ENCODE assay signal across 9 mouse cellular contexts in genomic region chr11:97448611-97449394, GRCm38 (mm10). TPM values are rescaled to one million over a fixed set of nuclear protein-coding genes. Genes with fewer than 3 reads are reported as not detected.
DNase-seq lines count a peak whose midpoint lies in the region; ATAC-seq and TF ChIP-seq lines count a peak whose summit lies in the region.
"Had no signal": no experiment of that assay in that cellular context is flagged by ENCODE, and none has a peak within 500 bp of the region (broad histone marks: within the 10 kb centered on the region; RNA-seq: fewer than 3 reads in every experiment).

No protein-coding gene starts in this region.

- H3K4me2 ChIP-seq in intestine, embryonic 15.5 days (replicated peaks), result no peak overlapping the region
- H3K4me2 ChIP-seq in midbrain, embryonic 16.5 days (ENCODE audit: low read length), result no peak overlapping the region

- 86% methylated on average over 11 of the region's 11 CpGs for WGBS in embryonic facial prominence, embryonic 10.5 days
- 84% methylated on average over 11 of the region's 11 CpGs for WGBS in intestine, embryonic 15.5 days
- 89% methylated on average over 11 of the region's 11 CpGs for WGBS in midbrain, embryonic 16.5 days

- no peak overlapping the region for H3K4me3 ChIP-seq in layer of hippocampus, adult 2 months
- H3K4me3 ChIP-seq in embryonic facial prominence, embryonic 10.5 days, result peak overlapping the region; percentile 61; the same call in 1 of the 2 replicates
- H3K4me3 ChIP-seq in intestine, embryonic 15.5 days (replicated peaks), result no peak overlapping the region
- H3K4me3 ChIP-seq in midbrain, embryonic 16.5 days (ENCODE audit: low read depth, low read length), result no peak overlapping the region

- peaks cover 85% of the 10 kb centered on the region for H3K36me3 ChIP-seq in embryonic facial prominence, embryonic 10.5 days (replicated peaks)
- H3K36me3 ChIP-seq in intestine, embryonic 15.5 days, result peaks cover 33% of the 10 kb centered on the region
- H3K36me3 ChIP-seq in midbrain, embryonic 16.5 days (ENCODE audit: control insufficient read depth, insufficient read depth, low read length), result peaks cover 8% of the 10 kb centered on the region; the same call in 1 of the 2 replicates

- no peak overlapping the region for H3K9ac ChIP-seq in intestine, embryonic 15.5 days
- H3K9ac ChIP-seq in midbrain, embryonic 16.5 days (ENCODE audit: low read depth, low read length), result no peak overlapping the region

- no peak for TF ChIP-seq CTCF in layer of hippocampus, adult 2 months (conservative IDR thresholded peaks at IDR 0.05)

- H3K4me1 ChIP-seq in embryonic facial prominence, embryonic 10.5 days, result peaks cover 49% of the 10 kb centered on the region
- H3K4me1 ChIP-seq in intestine, embryonic 15.5 days (replicated peaks), result peaks cover 16% of the 10 kb centered on the region
- H3K4me1 ChIP-seq in midbrain, embryonic 16.5 days (ENCODE audit: control insufficient read depth, insufficient read depth, low read length), result peaks cover 35% of the 10 kb centered on the region

- peak overlapping the region; percentile 96 for H3K27ac ChIP-seq in layer of hippocampus, adult 2 months
- no peak overlapping the region for H3K27ac ChIP-seq in embryonic facial prominence, embryonic 10.5 days (replicated peaks)
- H3K27ac ChIP-seq in intestine, embryonic 15.5 days, result 0 out of 2 replicates have a peak overlapping the region, but pooled peaks have one; percentile 27
- no peak overlapping the region for H3K27ac ChIP-seq in midbrain, embryonic 16.5 days (ENCODE audit: low read length)

- no peak for DNase-seq in layer of hippocampus, adult 2 months (ENCODE audit: low spot score in 2 of 2)
- no peak for DNase-seq in layer of hippocampus, postnatal 10 days (ENCODE audit: low spot score in 2 of 2)
- no peak for DNase-seq in embryonic facial prominence, embryonic 10.5 days (ENCODE audit: low spot score)
- no peak for DNase-seq in testis, postnatal 10 days (ENCODE audit: low spot score)
- DNase-seq in cerebellum, postnatal 10 days, result no peak

- ATAC-seq in intestine, embryonic 15.5 days, result no peak
- peak; percentile 32 for ATAC-seq in megakaryocyte progenitor cell, adult 5-6 weeks (replicated peaks; ENCODE audit: poor library complexity)
- ATAC-seq in midbrain, embryonic 16.5 days, result no peak

- no peaks in the 10 kb centered on the region for H3K9me3 ChIP-seq in embryonic facial prominence, embryonic 10.5 days
- H3K9me3 ChIP-seq in intestine, embryonic 15.5 days, result no peaks in the 10 kb centered on the region
- H3K9me3 ChIP-seq in midbrain, embryonic 16.5 days (replicated peaks; ENCODE audit: control insufficient read depth, low read length, poor library complexity, severe bottlenecking), result no peaks in the 10 kb centered on the region

- 0 out of 2 replicates have a peak, but pooled peaks cover 7% of the 10 kb centered on the region for H3K27me3 ChIP-seq in embryonic facial prominence, embryonic 10.5 days (replicated peaks; ENCODE audit: low read depth, poor library complexity, severe bottlenecking)
- H3K27me3 ChIP-seq in intestine, embryonic 15.5 days (replicated peaks), result no peaks in the 10 kb centered on the region
- H3K27me3 ChIP-seq in midbrain, embryonic 16.5 days (ENCODE audit: control insufficient read depth, insufficient read depth, low read depth, low read length), result no peaks in the 10 kb centered on the region

RNA-seq across cellular contexts. Expression of gene Arhgap23, which starts 33.5 kb away (rescaled TPM):
- total RNA-seq in layer of hippocampus, adult 2 months (2021), result 10 to 100 TPM; 66.0 to 74.1 TPM
- 10 to 100 TPM; 73.3 to 77.4 TPM for total RNA-seq in layer of hippocampus, postnatal 10 days (2021)
- polyA plus RNA-seq in embryonic facial prominence, embryonic 10.5 days (2016; fragmentation: Nextera tagmentation; extraction: Ambion mirVana), result 2.4 TPM in 2 replicates
- polyA plus RNA-seq in intestine, embryonic 15.5 days (2015; fragmentation: Nextera tagmentation; extraction: Ambion mirVana), result 4.2 and 4.6 TPM in 2 replicates
- total RNA-seq in megakaryocyte progenitor cell, adult 5-6 weeks (2015), result 6.3 and 8.0 TPM in 2 replicates
- 5.6 and 6.1 TPM in 2 replicates for total RNA-seq in megakaryocyte progenitor cell, adult 5-6 weeks (2017)
- 8.6 and 9.6 TPM in 2 replicates for polyA plus RNA-seq in midbrain, embryonic 16.5 days (2015; fragmentation: Nextera tagmentation; extraction: Ambion mirVana)

RNA-seq across cellular contexts. Expression of gene 4933428G20Rik, which starts 51.3 kb away (rescaled TPM):
- under 1 TPM in 1 of 2 experiments, not detected in 1; 0.25 TPM for total RNA-seq in layer of hippocampus, adult 2 months (2021)
- under 1 TPM in 1 of 2 experiments, not detected in 1; 0.22 TPM for total RNA-seq in layer of hippocampus, postnatal 10 days (2021)
- 0.35 and 0.54 TPM in 2 replicates for polyA plus RNA-seq in embryonic facial prominence, embryonic 10.5 days (2016; fragmentation: Nextera tagmentation; extraction: Ambion mirVana)
- polyA plus RNA-seq in intestine, embryonic 15.5 days (2015; fragmentation: Nextera tagmentation; extraction: Ambion mirVana), result 0.47 and 0.55 TPM in 2 replicates
- not detected in 2 replicates for total RNA-seq in megakaryocyte progenitor cell, adult 5-6 weeks (2015)
- not detected in 2 replicates for total RNA-seq in megakaryocyte progenitor cell, adult 5-6 weeks (2017)
- polyA plus RNA-seq in midbrain, embryonic 16.5 days (2015; fragmentation: Nextera tagmentation; extraction: Ambion mirVana), result 1.2 and 1.3 TPM in 2 replicates
- total RNA-seq: layer of hippocampus, postnatal 36 days had no signal

Comparison
In these comparisons a context has a peak if more than half of its experiments do, and no peak if none do; other contexts are left out.
1. H3K27ac ChIP-seq: peak in layer of hippocampus, adult 2 months (single experiment) and intestine, embryonic 15.5 days (single experiment); none in embryonic facial prominence, embryonic 10.5 days (single experiment) and midbrain, embryonic 16.5 days (single experiment).
2. RNA of gene Arhgap23, which starts 33.5 kb away (total RNA-seq): 73.3 to 77.4 TPM in layer of hippocampus, postnatal 10 days and 66.0 to 74.1 TPM in layer of hippocampus, adult 2 months; 5.6 to 8.0 TPM in megakaryocyte progenitor cell, adult 5-6 weeks; every median in the first group is over 4 times any median in the second.